8 mouse cellular contexts compared by ENCODE assay signal in genomic region chr9:108461675-108462074, GRCm38 (mm10). TPM values are rescaled to one million over a fixed set of nuclear protein-coding genes. Genes with fewer than 3 reads are reported as not detected.
A peak's percentile ranks its signal among the peaks of the same experiment; 100 is the strongest.
DNase-seq lines count a peak whose midpoint lies in the region; ATAC-seq and TF ChIP-seq lines count a peak whose summit lies in the region.

No protein-coding gene starts in this region.

- H3K9me3 ChIP-seq in kidney, embryonic 16.5 days (ENCODE audit: low read length): no peaks in the 10 kb centered on the region
- H3K9me3 ChIP-seq in embryonic facial prominence, embryonic 11.5 days (replicated peaks; ENCODE audit: control insufficient read depth, low read length): no peaks in the 10 kb centered on the region
- H3K9me3 ChIP-seq in hindbrain, postnatal 0 days (ENCODE audit: low read length): no peaks in the 10 kb centered on the region
- no peaks in the 10 kb centered on the region for H3K9me3 ChIP-seq in midbrain, embryonic 16.5 days (replicated peaks; ENCODE audit: control insufficient read depth, low read length, poor library complexity, severe bottlenecking)

- peaks cover 35% of the 10 kb centered on the region for H3K36me3 ChIP-seq in kidney, embryonic 16.5 days (ENCODE audit: insufficient read depth, low read length)
- H3K36me3 ChIP-seq in embryonic facial prominence, embryonic 11.5 days (replicated peaks; ENCODE audit: control insufficient read depth, insufficient read depth, low read depth, low read length): peaks cover 3% of the 10 kb centered on the region; the same call in 1 of the 2 replicates
- peaks cover 19% of the 10 kb centered on the region; the same call in 1 of the 2 replicates for H3K36me3 ChIP-seq in hindbrain, postnatal 0 days (ENCODE audit: insufficient read depth, low read length)
- H3K36me3 ChIP-seq in midbrain, embryonic 16.5 days (ENCODE audit: control insufficient read depth, insufficient read depth, low read length): peaks cover 11% of the 10 kb centered on the region

- peak overlapping the region; percentile 84 for H3K4me3 ChIP-seq in kidney, embryonic 16.5 days (ENCODE audit: low read length)
- peak overlapping the region; percentile 94 for H3K4me3 ChIP-seq in embryonic facial prominence, embryonic 11.5 days (ENCODE audit: low read depth, low read length)
- peak overlapping the region; percentile 91; the same call in 1 of the 2 replicates for H3K4me3 ChIP-seq in hindbrain, postnatal 0 days (ENCODE audit: low read length)
- H3K4me3 ChIP-seq in midbrain, embryonic 16.5 days (ENCODE audit: low read depth, low read length): peak overlapping the region; percentile 82

- no peak for ATAC-seq in kidney, embryonic 16.5 days (ENCODE audit: low FRiP score, low TSS enrichment)
- no peak for ATAC-seq in embryonic facial prominence, embryonic 11.5 days (replicated peaks; ENCODE audit: insufficient number of reproducible peaks, low FRiP score, low TSS enrichment, low read depth)
- ATAC-seq in hindbrain, postnatal 0 days: no peak
- ATAC-seq in midbrain, embryonic 16.5 days: no peak
- ATAC-seq in erythroid progenitor cell, adult 5-6 weeks (replicated peaks; ENCODE audit: low FRiP score, poor library complexity, severe bottlenecking): no peak

- peaks cover 17% of the 10 kb centered on the region for H3K4me1 ChIP-seq in kidney, embryonic 16.5 days (ENCODE audit: insufficient read depth, low read length)
- H3K4me1 ChIP-seq in embryonic facial prominence, embryonic 11.5 days (ENCODE audit: control insufficient read depth, insufficient read depth, low read length): no peaks in the 10 kb centered on the region
- H3K4me1 ChIP-seq in hindbrain, postnatal 0 days (ENCODE audit: insufficient read depth, low read length): peaks cover 3% of the 10 kb centered on the region
- H3K4me1 ChIP-seq in midbrain, embryonic 16.5 days (ENCODE audit: control insufficient read depth, insufficient read depth, low read length): peaks cover 11% of the 10 kb centered on the region

- WGBS in kidney, embryonic 16.5 days: 85% methylated on average over 5 of the region's 5 CpGs
- 88% methylated on average over 5 of the region's 5 CpGs for WGBS in embryonic facial prominence, embryonic 11.5 days
- 90% methylated on average over 5 of the region's 5 CpGs for WGBS in hindbrain, postnatal 0 days
- 92% methylated on average over 5 of the region's 5 CpGs for WGBS in midbrain, embryonic 16.5 days

- peak overlapping the region; percentile 96 for H3K27ac ChIP-seq in kidney, embryonic 16.5 days (ENCODE audit: low read length)
- H3K27ac ChIP-seq in embryonic facial prominence, embryonic 11.5 days (replicated peaks; ENCODE audit: low read depth, low read length): no peak overlapping the region
- H3K27ac ChIP-seq in hindbrain, postnatal 0 days: no peak overlapping the region
- H3K27ac ChIP-seq in midbrain, embryonic 16.5 days (ENCODE audit: low read length): no peak overlapping the region

- no peak for TF ChIP-seq CTCF in hindbrain, postnatal 0 days (IDR thresholded peaks at IDR 0.05; ENCODE audit: low read depth)

- peak overlapping the region; percentile 91; the same call in 1 of the 2 replicates for H3K9ac ChIP-seq in kidney, embryonic 16.5 days (replicated peaks; ENCODE audit: low read length)
- peak overlapping the region; percentile 89; the same call in 1 of the 2 replicates for H3K9ac ChIP-seq in embryonic facial prominence, embryonic 11.5 days (replicated peaks; ENCODE audit: low read length)
- no peak overlapping the region for H3K9ac ChIP-seq in hindbrain, postnatal 0 days (replicated peaks; ENCODE audit: low read length)
- peak overlapping the region; percentile 82; the same call in 1 of the 2 replicates for H3K9ac ChIP-seq in midbrain, embryonic 16.5 days (ENCODE audit: low read depth, low read length)

- no peak for DNase-seq in kidney, postnatal 36 days
- DNase-seq in embryonic facial prominence, embryonic 11.5 days (ENCODE audit: low spot score): no peak
- DNase-seq in hindbrain, postnatal 0 days (ENCODE audit: low spot score): no peak
- DNase-seq in ovary, postnatal 10 days (ENCODE audit: low spot score): no peak
- no peak for DNase-seq in adipocyte (ENCODE audit: low spot score)

- H3K27me3 ChIP-seq in kidney, embryonic 16.5 days (ENCODE audit: insufficient read depth, low read length): no peaks in the 10 kb centered on the region
- H3K27me3 ChIP-seq in embryonic facial prominence, embryonic 11.5 days (ENCODE audit: control insufficient read depth, insufficient read depth, low read length): no peaks in the 10 kb centered on the region
- no peaks in the 10 kb centered on the region for H3K27me3 ChIP-seq in hindbrain, postnatal 0 days (ENCODE audit: insufficient read depth, low read length)
- no peaks in the 10 kb centered on the region for H3K27me3 ChIP-seq in midbrain, embryonic 16.5 days (ENCODE audit: control insufficient read depth, insufficient read depth, low read depth, low read length)

- peak overlapping the region; percentile 85 for H3K4me2 ChIP-seq in kidney, embryonic 16.5 days (replicated peaks; ENCODE audit: low read depth, low read length)
- peak overlapping the region; percentile 81 for H3K4me2 ChIP-seq in embryonic facial prominence, embryonic 11.5 days (ENCODE audit: low read depth, low read length)
- H3K4me2 ChIP-seq in hindbrain, postnatal 0 days (ENCODE audit: low read depth, low read length): peak overlapping the region; percentile 95
- peak overlapping the region; percentile 66 for H3K4me2 ChIP-seq in midbrain, embryonic 16.5 days (ENCODE audit: low read length)

RNA-seq across cellular contexts. Expression of gene Klhdc8b, which starts 0.3 kb away (rescaled TPM):
- polyA plus RNA-seq in kidney, embryonic 16.5 days (2015; fragmentation: Nextera tagmentation; extraction: Ambion mirVana): 38.8 and 41.6 TPM in 2 replicates
- polyA plus RNA-seq in embryonic facial prominence, embryonic 11.5 days (2014; fragmentation: Nextera tagmentation; extraction: Ambion mirVana): 19.0 and 22.4 TPM in 2 replicates
- total RNA-seq in hindbrain, postnatal 0 days (2014; rRNA removed): 62.6 and 72.8 TPM in 2 replicates
- 44.9 and 46.5 TPM in 2 replicates for polyA plus RNA-seq in hindbrain, postnatal 0 days (2015; fragmentation: Nextera tagmentation; extraction: Ambion mirVana)
- polyA plus RNA-seq in midbrain, embryonic 16.5 days (2015; fragmentation: Nextera tagmentation; extraction: Ambion mirVana): 72.6 and 81.0 TPM in 2 replicates
- total RNA-seq in erythroid progenitor cell, adult 5-6 weeks (2015; ENCODE audit: low replicate concordance): 2.5 and 2.9 TPM in 2 replicates
- 5.4 TPM in 1 of 2 replicates, not detected in the other for total RNA-seq in erythroid progenitor cell, adult 5-6 weeks (2017; ENCODE audit: low replicate concordance)

RNA-seq across cellular contexts. Expression of gene Ccdc71, which starts 1.3 kb away (rescaled TPM):
- 77.0 and 82.4 TPM in 2 replicates for polyA plus RNA-seq in kidney, embryonic 16.5 days (2015; fragmentation: Nextera tagmentation; extraction: Ambion mirVana)
- polyA plus RNA-seq in embryonic facial prominence, embryonic 11.5 days (2014; fragmentation: Nextera tagmentation; extraction: Ambion mirVana): 49.1 and 63.2 TPM in 2 replicates
- total RNA-seq in hindbrain, postnatal 0 days (2014; rRNA removed): 32.9 and 37.2 TPM in 2 replicates
- polyA plus RNA-seq in hindbrain, postnatal 0 days (2015; fragmentation: Nextera tagmentation; extraction: Ambion mirVana): 46.9 and 55.9 TPM in 2 replicates
- 65.2 and 69.3 TPM in 2 replicates for polyA plus RNA-seq in midbrain, embryonic 16.5 days (2015; fragmentation: Nextera tagmentation; extraction: Ambion mirVana)
- 3.4 and 23.4 TPM in 2 replicates for total RNA-seq in erythroid progenitor cell, adult 5-6 weeks (2015; ENCODE audit: low replicate concordance)
- 9.5 and 14.6 TPM in 2 replicates for total RNA-seq in erythroid progenitor cell, adult 5-6 weeks (2017; ENCODE audit: low replicate concordance)

RNA-seq across cellular contexts. Expression of gene Lamb2, which starts 17.9 kb away (rescaled TPM):
- polyA plus RNA-seq in kidney, embryonic 16.5 days (2015; fragmentation: Nextera tagmentation; extraction: Ambion mirVana): 68.5 and 73.6 TPM in 2 replicates
- 15.3 and 15.4 TPM in 2 replicates for polyA plus RNA-seq in embryonic facial prominence, embryonic 11.5 days (2014; fragmentation: Nextera tagmentation; extraction: Ambion mirVana)
- 77.5 and 99.8 TPM in 2 replicates for total RNA-seq in hindbrain, postnatal 0 days (2014; rRNA removed)
- polyA plus RNA-seq in hindbrain, postnatal 0 days (2015; fragmentation: Nextera tagmentation; extraction: Ambion mirVana): 16.0 and 18.6 TPM in 2 replicates
- 18.6 and 19.3 TPM in 2 replicates for polyA plus RNA-seq in midbrain, embryonic 16.5 days (2015; fragmentation: Nextera tagmentation; extraction: Ambion mirVana)
- total RNA-seq in erythroid progenitor cell, adult 5-6 weeks (2015; ENCODE audit: low replicate concordance): not detected in 2 replicates
- not detected in 2 replicates for total RNA-seq in erythroid progenitor cell, adult 5-6 weeks (2017; ENCODE audit: low replicate concordance)

RNA-seq across cellular contexts. Expression of gene BC048562, which starts 25.4 kb away (rescaled TPM):
- polyA plus RNA-seq in kidney, embryonic 16.5 days (2015; fragmentation: Nextera tagmentation; extraction: Ambion mirVana): not detected in 2 replicates
- not detected in 2 replicates for polyA plus RNA-seq in embryonic facial prominence, embryonic 11.5 days (2014; fragmentation: Nextera tagmentation; extraction: Ambion mirVana)
- total RNA-seq in hindbrain, postnatal 0 days (2014; rRNA removed): not detected in 2 replicates
- polyA plus RNA-seq in hindbrain, postnatal 0 days (2015; fragmentation: Nextera tagmentation; extraction: Ambion mirVana): not detected in 2 replicates
- polyA plus RNA-seq in midbrain, embryonic 16.5 days (2015; fragmentation: Nextera tagmentation; extraction: Ambion mirVana): not detected in 2 replicates
- total RNA-seq in erythroid progenitor cell, adult 5-6 weeks (2015; ENCODE audit: low replicate concordance): not detected in 2 replicates
- total RNA-seq in erythroid progenitor cell, adult 5-6 weeks (2017; ENCODE audit: low replicate concordance): not detected in 2 replicates

RNA-seq across cellular contexts. Expression of gene Usp19, which starts 28.7 kb away (rescaled TPM):
- 79.1 and 82.0 TPM in 2 replicates for polyA plus RNA-seq in kidney, embryonic 16.5 days (2015; fragmentation: Nextera tagmentation; extraction: Ambion mirVana)
- 52.5 and 59.2 TPM in 2 replicates for polyA plus RNA-seq in embryonic facial prominence, embryonic 11.5 days (2014; fragmentation: Nextera tagmentation; extraction: Ambion mirVana)
- total RNA-seq in hindbrain, postnatal 0 days (2014; rRNA removed): 87.6 and 104 TPM in 2 replicates
- 51.6 and 52.0 TPM in 2 replicates for polyA plus RNA-seq in hindbrain, postnatal 0 days (2015; fragmentation: Nextera tagmentation; extraction: Ambion mirVana)
- 68.6 and 71.5 TPM in 2 replicates for polyA plus RNA-seq in midbrain, embryonic 16.5 days (2015; fragmentation: Nextera tagmentation; extraction: Ambion mirVana)
- total RNA-seq in erythroid progenitor cell, adult 5-6 weeks (2015; ENCODE audit: low replicate concordance): 52.6 and 63.7 TPM in 2 replicates
- 54.7 and 58.7 TPM in 2 replicates for total RNA-seq in erythroid progenitor cell, adult 5-6 weeks (2017; ENCODE audit: low replicate concordance)
